Mouse (Mus musculus) embryonic fibroblast, embryonic 13.5 days (primary cell): ENCODE measurements at regions not wholly inside any gene's neighbourhood (a gene's known extent, or its start where the extent isn't known, plus 50 kb on each side); places are given as distances from the start of the nearest gene placed in this dataset.

Experiments
- H3K27ac ChIP-seq: 2 replicates; pipeline ENCODE4 v1.5.1; 2012; ENCODE audit warnings: low read length, control low read depth, inconsistent platforms; ENCODE audit not compliant: insufficient read depth
- H3K4me1 ChIP-seq: 2 replicates; pipeline ENCODE4 v1.6.1; 2011; ENCODE audit warnings: low read length; ENCODE audit not compliant: control insufficient read depth, insufficient read depth
- H3K4me3 ChIP-seq: 2 replicates; pipeline ENCODE4 v1.5.1; 2011; ENCODE audit warnings: mild to moderate bottlenecking, control low read depth, low read length; ENCODE audit not compliant: insufficient read depth
- CTCF ChIP-seq: IDR thresholded peaks from 2 replicates; pipeline ENCODE4 v1.5.1; 2011; ENCODE audit warnings: mild to moderate bottlenecking, control low read depth, low read length, moderate library complexity, borderline replicate concordance; ENCODE audit not compliant: insufficient read depth
- POLR2A ChIP-seq: IDR thresholded peaks from 2 replicates; pipeline ENCODE4 v1.6.1; 2011; ENCODE audit warnings: low read depth, mild to moderate bottlenecking, control low read depth, low read length, moderate library complexity

DNA sequence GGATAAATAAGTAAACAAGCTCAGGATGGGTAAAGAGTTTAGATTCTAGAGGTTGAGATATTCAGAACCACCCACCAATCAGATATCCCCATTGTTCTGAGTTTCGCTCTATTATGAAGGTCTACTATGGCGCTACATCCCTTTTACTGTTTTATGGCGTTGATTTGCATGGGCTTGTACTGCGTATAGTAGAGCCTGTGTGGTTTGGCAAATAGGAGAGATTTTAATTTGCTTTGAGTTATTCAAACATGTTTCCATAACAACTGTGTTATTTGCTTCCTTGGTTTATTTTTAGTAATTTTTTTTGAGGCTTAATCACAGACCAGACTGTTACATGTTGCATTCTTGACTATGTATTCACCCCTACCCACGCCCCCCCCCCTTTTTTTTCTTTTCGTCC lies 284.6 kb upstream of the Ptger4 start:
- Histone ChIP-seq H3K4me1 (peaks cover 3% of the 10 kb centered on the region; the same call in 1 of the 2 replicates), H3K27ac (no peak overlapping the region), H3K4me3 (no peak overlapping the region)
- TF ChIP-seq POLR2A (no peak), CTCF (no peak)

DNA sequence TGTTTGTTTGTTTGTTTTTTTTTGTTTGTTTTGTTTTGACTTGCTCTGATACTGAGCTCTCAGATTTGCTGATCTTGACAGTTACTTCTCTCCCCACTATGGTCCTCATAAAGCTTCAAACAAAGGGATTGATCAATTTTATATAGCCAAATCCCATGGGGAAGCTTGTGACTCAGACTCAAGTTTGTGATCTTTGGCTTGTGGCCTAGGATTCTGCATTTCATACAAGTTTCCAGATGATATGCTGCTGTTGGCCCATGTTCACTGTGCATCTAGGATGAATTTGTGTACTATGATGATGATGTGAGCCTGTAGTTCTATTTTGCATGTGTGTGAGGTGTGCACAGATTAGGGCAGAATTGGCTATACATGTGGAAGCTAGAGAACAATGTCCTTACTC lies 289.7 kb upstream of the Ptger4 start:
- no peak overlapping the region for H3K4me3 ChIP-seq
- 0 out of 2 replicates have a peak overlapping the region, but pooled peaks have one; percentile 3 for H3K27ac ChIP-seq
- no peak for TF ChIP-seq CTCF
- no peak for TF ChIP-seq POLR2A
- H3K4me1 ChIP-seq: peaks cover 12% of the 10 kb centered on the region

DNA sequence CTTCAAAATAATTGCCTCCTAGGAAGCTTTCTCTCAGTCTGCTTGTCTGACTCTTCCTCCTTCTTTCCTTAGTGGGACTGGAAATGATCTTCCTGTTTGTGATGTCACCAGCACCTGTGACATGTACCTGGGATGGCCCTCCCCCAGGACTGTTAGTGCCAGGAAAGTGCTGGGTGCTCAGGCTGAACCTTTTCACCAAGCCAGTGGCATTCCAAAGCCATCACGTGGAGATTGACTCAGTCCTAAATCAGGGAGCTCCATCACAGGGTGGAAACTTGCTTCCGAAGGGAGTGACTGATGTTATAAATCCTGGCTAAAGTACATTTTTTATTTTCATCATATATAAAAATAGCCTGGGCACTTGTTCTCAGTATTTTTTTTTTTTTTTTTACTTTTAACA lies 293.4 kb upstream of the Ptger4 start:
- TF ChIP-seq CTCF (no peak), POLR2A (no peak)
- Histone ChIP-seq H3K4me3 (no peak overlapping the region), H3K4me1 (peaks cover 13% of the 10 kb centered on the region), H3K27ac (peak overlapping the region; percentile 58)

DNA sequence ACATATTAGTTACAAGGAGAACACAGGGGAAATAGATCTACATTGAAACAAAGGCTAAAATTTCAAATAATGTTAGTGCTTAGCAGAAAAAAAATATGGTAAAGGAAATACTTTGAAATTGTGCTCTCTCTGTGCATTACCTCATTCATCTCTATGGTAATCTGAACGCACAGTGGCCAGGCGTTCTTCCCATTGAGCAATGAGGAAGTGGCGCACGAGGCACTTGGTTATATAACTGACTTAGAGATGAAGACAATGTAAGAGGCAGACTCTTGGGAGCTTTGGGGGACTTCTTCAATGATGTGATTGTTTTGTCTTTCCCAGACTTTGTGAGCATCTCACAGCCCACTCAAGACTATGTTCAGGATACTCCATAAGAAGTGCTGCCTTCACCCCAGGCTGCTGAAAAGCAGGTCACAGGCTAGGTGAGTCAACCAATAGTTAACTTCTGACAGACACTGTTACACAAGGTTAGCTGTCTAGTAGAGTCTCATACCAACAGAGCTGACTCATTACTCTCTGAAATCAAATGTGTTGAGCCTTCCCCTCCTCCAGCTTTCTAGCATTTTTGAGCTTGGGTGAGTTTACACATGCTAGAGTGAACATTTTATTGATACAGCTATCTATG lies 295.4 kb upstream of the Ptger4 start:
- Histone ChIP-seq H3K27ac (peak overlapping the region; percentile 70), H3K4me1 (peaks cover 10% of the 10 kb centered on the region), H3K4me3 (no peak overlapping the region)
- TF ChIP-seq POLR2A (no peak), CTCF (no peak)

DNA sequence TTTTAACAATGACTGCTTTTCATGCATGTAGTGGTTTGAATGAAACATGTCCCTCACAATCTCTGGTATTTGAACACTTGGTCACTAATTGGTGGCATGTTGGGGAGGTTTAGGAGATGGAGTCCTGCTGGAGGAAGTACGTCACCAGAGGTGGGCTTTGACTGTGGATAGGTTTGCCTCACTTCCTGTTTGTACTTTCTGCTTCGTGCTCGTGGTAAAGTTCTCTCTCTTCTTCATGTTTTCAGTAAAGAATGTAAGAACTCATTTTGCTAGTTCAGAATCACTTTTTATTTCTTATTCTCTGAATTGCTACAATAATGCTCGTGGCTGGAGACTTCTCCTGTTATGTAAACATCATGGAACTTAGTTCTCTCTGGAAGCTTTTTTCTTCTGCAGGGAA lies 310.5 kb upstream of the Ptger4 start:
- no peaks in the 10 kb centered on the region for H3K4me1 ChIP-seq
- TF ChIP-seq CTCF (no peak), POLR2A (no peak)
- H3K27ac ChIP-seq: no peak overlapping the region
- H3K4me3 ChIP-seq: no peak overlapping the region

DNA sequence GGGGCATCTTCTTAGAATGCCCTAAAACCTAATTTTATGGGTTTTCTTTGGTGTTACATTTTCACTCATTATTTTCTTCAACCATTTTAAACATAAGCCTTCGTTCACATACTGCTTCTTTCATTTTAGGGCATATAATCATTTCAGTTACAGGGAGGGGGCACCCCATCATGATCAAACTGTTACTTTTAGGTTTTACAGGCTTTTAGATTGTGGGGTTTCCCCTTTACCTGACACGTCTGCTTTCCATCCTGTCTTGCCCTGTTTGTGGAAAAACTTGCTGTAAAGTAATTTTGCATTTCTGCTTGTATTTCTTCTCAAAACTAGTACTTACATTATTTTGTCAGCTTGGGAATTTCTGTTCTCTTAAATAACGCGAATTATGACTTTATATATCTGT lies 310.9 kb upstream of the Ptger4 start:
- H3K4me3 ChIP-seq: no peak overlapping the region
- no peak overlapping the region for H3K27ac ChIP-seq
- H3K4me1 ChIP-seq: no peaks in the 10 kb centered on the region
- TF ChIP-seq POLR2A (no peak), CTCF (no peak)

DNA sequence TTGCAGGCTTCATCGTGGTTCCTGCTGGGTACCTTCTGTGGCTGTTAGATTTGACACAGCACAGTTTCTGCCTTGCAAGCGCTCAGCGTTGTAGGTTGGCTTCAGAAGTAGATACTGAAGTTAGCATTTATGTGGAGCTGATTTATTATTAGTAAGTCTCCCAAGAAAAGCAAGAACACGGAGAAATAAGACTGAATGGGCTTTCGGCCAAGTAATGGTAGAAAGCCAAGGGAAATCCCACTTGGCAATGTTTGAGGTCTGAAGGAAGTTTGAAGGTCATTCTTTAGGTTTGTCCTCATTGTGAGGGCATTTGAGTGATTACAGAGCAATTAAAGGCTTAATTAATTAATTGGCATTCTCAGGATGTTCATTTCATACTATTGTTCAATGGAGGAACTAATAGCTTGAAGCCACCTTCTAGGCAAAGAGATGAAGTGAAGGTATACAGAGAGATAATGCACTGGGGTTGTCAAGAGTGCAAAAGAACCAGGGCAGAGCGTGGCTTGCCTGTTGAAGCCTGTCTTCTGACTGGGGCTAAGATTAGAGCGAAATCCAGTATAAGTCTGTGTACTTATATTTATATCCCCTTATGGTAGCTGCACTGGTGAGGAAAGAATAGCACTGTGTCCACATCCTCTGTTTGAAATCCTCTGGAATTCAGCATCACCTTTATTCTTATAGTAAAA lies 311.5 kb upstream of the Ptger4 start:
- Histone ChIP-seq H3K4me1 (no peaks in the 10 kb centered on the region), H3K27ac (no peak overlapping the region), H3K4me3 (no peak overlapping the region)
- TF ChIP-seq CTCF (no peak), POLR2A (no peak)

DNA sequence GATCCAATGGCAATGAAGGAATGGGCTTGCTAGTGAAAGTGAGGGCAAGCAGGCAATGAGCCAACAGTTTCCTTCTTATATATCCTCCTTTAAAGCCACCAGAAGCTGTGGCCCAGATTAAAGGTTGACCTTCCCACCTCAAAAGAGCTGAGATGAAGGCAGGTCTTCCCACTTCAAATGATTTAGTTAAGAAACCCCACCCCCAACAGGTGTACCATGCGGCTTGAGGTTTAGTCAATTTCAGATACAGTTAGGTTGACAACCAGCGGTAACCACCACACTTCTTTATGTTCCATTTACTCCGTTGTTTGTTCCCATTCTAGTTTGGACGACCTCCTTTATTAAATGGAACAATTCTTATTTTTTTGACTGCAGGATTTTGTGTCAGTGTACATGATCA lies 317.8 kb upstream of the Ptger4 start:
- no peak overlapping the region for H3K27ac ChIP-seq
- TF ChIP-seq CTCF (no peak), POLR2A (no peak)
- H3K4me3 ChIP-seq: no peak overlapping the region
- H3K4me1 ChIP-seq: no peaks in the 10 kb centered on the region

DNA sequence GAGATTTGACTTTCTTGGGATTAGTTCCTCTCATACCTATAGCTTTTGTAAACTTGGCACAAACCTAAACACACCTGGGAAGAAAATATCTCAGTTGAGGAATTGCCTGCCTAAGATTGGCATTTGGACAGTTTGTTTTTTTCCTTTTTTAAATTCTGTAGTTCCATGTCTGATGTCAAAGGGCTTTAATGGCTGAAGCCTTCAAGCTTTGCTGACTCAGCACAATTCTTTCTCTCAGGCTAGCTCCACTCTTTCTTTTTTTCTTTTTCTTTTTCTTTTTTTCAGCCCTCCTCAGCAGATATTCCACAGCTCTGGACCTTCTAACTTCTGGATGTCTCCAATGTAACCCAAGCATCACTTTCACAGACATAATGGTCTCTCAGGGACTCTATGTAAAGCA lies 330.4 kb upstream of the Ptger4 start:
- no peak overlapping the region for H3K4me3 ChIP-seq
- no peaks in the 10 kb centered on the region for H3K4me1 ChIP-seq
- H3K27ac ChIP-seq: no peak overlapping the region
- no peak for TF ChIP-seq POLR2A
- TF ChIP-seq CTCF: no peak

DNA sequence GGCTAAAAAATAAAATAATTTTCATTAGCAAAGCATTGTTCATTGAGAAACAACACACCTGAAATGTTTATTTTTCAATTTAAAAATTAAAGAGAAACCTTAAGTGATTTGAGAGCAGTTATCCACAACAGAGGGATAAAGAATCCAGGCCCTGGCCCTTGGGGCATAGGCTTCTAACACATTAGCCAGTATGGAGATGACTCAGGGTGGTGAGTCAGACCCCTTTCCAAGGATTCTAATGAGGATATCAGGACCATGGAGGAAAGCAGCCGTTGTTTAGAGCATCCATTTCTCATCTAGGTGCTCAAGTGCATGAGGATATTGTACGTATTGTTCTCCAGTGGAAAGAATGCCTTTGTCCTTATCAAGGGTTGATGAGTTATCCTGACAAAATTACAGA lies 335.6 kb upstream of the Ptger4 start:
- no peak overlapping the region for H3K27ac ChIP-seq
- TF ChIP-seq CTCF (no peak), POLR2A (no peak)
- peaks cover under 1% of the 10 kb centered on the region; the same call in 1 of the 2 replicates for H3K4me1 ChIP-seq
- no peak overlapping the region for H3K4me3 ChIP-seq

DNA sequence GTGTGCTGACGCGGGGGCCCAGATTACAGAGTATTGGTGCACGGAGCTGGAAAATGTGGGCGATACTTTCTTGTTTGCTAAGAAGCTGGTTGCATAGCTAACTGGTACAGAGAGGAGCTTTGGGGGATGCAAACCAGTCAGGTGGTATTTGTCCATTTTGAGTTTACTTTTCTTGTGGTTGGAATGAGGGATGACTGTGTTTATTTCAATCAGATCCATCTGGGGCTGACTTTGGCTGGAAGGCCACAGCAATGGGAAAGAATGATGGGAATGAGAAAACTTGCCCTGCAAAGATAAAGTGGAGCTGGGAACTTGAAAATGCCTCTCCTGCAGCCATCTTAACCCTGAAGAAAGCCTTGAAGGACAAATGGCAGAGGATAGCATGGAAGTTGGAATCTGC lies 336.4 kb upstream of the Ptger4 start:
- peaks cover 2% of the 10 kb centered on the region; the same call in 1 of the 2 replicates for H3K4me1 ChIP-seq
- 0 out of 2 replicates have a peak overlapping the region, but pooled peaks have one; percentile 26 for H3K27ac ChIP-seq
- no peak for TF ChIP-seq CTCF
- TF ChIP-seq POLR2A: no peak
- H3K4me3 ChIP-seq: no peak overlapping the region
